ENCODE assay signal across 14 mouse cellular contexts in genomic region chr5:122585546-122585945, GRCm38 (mm10). TPM values are rescaled to one million over a fixed set of nuclear protein-coding genes. Genes with fewer than 3 reads are reported as not detected.
DNase-seq lines count a peak whose midpoint lies in the region; TF ChIP-seq lines count a peak whose summit lies in the region.
"Had no signal": no experiment of that assay in that cellular context is flagged by ENCODE, and none has a peak within 500 bp of the region (broad histone marks: within the 10 kb centered on the region; RNA-seq: fewer than 3 reads in every experiment).

No protein-coding gene starts in this region.

- DNase-seq in gastrocnemius, adult 2 months, result no peak
- no peak for DNase-seq in gastrocnemius, postnatal 36 days
- peak; percentile 84 for DNase-seq in right cerebral cortex, adult 18-20 months
- no peak for DNase-seq in right cerebral cortex, postnatal 4 days
- DNase-seq in left cerebral cortex, adult 8-10 months (ENCODE audit: low spot score in 2 of 2), result peak; percentile 15 to 75
- DNase-seq in kidney, postnatal 10 days, result no peak
- no peak for DNase-seq in spleen, postnatal 14 days (ENCODE audit: low spot score in 2 of 2)
- DNase-seq in natural killer cell, adult 2 months (ENCODE audit: low spot score in 2 of 2), result no peak
- DNase-seq: cerebellum, adult 9-10 months; gastrocnemius, postnatal 10 days; kidney, postnatal 14 days had no signal

- H3K27ac ChIP-seq in gastrocnemius, adult 2 months, result peak overlapping the region; percentile 24; the same call in 1 of the 2 replicates
- H3K27ac ChIP-seq: embryonic facial prominence, embryonic 15.5 days; hindbrain, postnatal 0 days; midbrain, embryonic 12.5 days had no signal

- intact Hi-C loops in gastrocnemius, adult 2 months (cut with DNase I), result no loop called here
- intact Hi-C loops in gastrocnemius, postnatal 36 days (cut with DNase I), result no loop called here

- no peak for TF ChIP-seq CTCF in gastrocnemius, adult 2 months (IDR thresholded peaks at IDR 0.05)

- H3K4me3 ChIP-seq in gastrocnemius, adult 2 months, result no peak overlapping the region
- H3K4me3 ChIP-seq: embryonic facial prominence, embryonic 15.5 days; midbrain, embryonic 12.5 days had no signal

RNA-seq across cellular contexts. Expression of gene Ift81, which starts 28.8 kb away (rescaled TPM):
- 1 to 10 TPM; 4.6 to 8.5 TPM for total RNA-seq in gastrocnemius, adult 2 months (2021)
- 1 to 10 TPM; 2.5 to 5.3 TPM for total RNA-seq in gastrocnemius, postnatal 36 days (2021)
- total RNA-seq in left cerebral cortex, adult 8-10 months (2022), result 10 to 100 TPM; 52.6 to 67.4 (median 57.2) TPM

RNA-seq across cellular contexts. Expression of gene P2rx7, which starts 58.2 kb away (rescaled TPM):
- 1 to 10 TPM; 1.8 TPM for total RNA-seq in gastrocnemius, adult 2 months (2021)
- 1 to 10 TPM; 1.3 to 1.9 TPM for total RNA-seq in gastrocnemius, postnatal 36 days (2021)
- total RNA-seq in left cerebral cortex, adult 8-10 months (2022), result 10 to 100 TPM in 1 of 4 experiments, 1 to 10 TPM in 3; 7.7 to 16.4 (median 8.6) TPM

Comparison
In these comparisons a context has a peak if more than half of its experiments do, and no peak if none do; other contexts are left out.
1. DNase-seq: peak in right cerebral cortex, adult 18-20 months (single experiment) and left cerebral cortex, adult 8-10 months (2 of 2); none in gastrocnemius, adult 2 months (single experiment), gastrocnemius, postnatal 36 days (0 of 2), right cerebral cortex, postnatal 4 days (single experiment), kidney, postnatal 10 days (single experiment), spleen, postnatal 14 days (0 of 2) and natural killer cell, adult 2 months (0 of 2).
2. RNA of gene Ift81, which starts 28.8 kb away (total RNA-seq): 52.6 to 67.4 TPM in left cerebral cortex, adult 8-10 months; 4.6 to 8.5 TPM in gastrocnemius, adult 2 months and 2.5 to 5.3 TPM in gastrocnemius, postnatal 36 days; every median in the first group is over 4 times any median in the second.